7 mouse cellular contexts compared by ENCODE assay signal in genomic region chr9:108491286-108491580, GRCm38 (mm10). TPM values are rescaled to one million over a fixed set of nuclear protein-coding genes. Genes with fewer than 3 reads are reported as not detected.
DNase-seq lines count a peak whose midpoint lies in the region; ATAC-seq and TF ChIP-seq lines count a peak whose summit lies in the region.

No protein-coding gene starts in this region.

- no peak for DNase-seq in lung, adult 18-20 months
- no peak for DNase-seq in limb, embryonic 14.5 days (ENCODE audit: low spot score)
- no peak for DNase-seq in urinary bladder, postnatal 36 days (ENCODE audit: low spot score in 2 of 2)
- no peak for DNase-seq in layer of hippocampus, adult 9-10 months (ENCODE audit: low spot score)

- H3K9me3 ChIP-seq in lung, embryonic 15.5 days: no peaks in the 10 kb centered on the region
- no peaks in the 10 kb centered on the region for H3K9me3 ChIP-seq in limb, embryonic 14.5 days (ENCODE audit: control insufficient read depth, low read length)
- H3K9me3 ChIP-seq in stomach, embryonic 14.5 days (ENCODE audit: control insufficient read depth, low read depth, low read length): no peaks in the 10 kb centered on the region

- peak overlapping the region; percentile 99 for H3K9ac ChIP-seq in lung, embryonic 15.5 days
- H3K9ac ChIP-seq in limb, embryonic 14.5 days (ENCODE audit: low read depth, low read length, severe bottlenecking): peak overlapping the region; percentile 94
- peak overlapping the region; percentile 94 for H3K9ac ChIP-seq in stomach, embryonic 14.5 days (replicated peaks; ENCODE audit: low read depth, low read length)

- 6% methylated on average over 12 of the region's 12 CpGs for WGBS in lung, embryonic 15.5 days
- 6% methylated on average over 12 of the region's 12 CpGs for WGBS in limb, embryonic 14.5 days
- WGBS in stomach, embryonic 14.5 days: 6% methylated on average over 12 of the region's 12 CpGs

- TF ChIP-seq POLR2A in limb, embryonic 14.5 days (IDR thresholded peaks at IDR 0.05; ENCODE audit: borderline replicate concordance, extremely low read depth, insufficient read depth, insufficient read length): no peak

- H3K4me3 ChIP-seq in lung, embryonic 15.5 days: peak overlapping the region; percentile 99
- peak overlapping the region; percentile 97 for H3K4me3 ChIP-seq in limb, embryonic 14.5 days (replicated peaks; ENCODE audit: low read length)
- H3K4me3 ChIP-seq in stomach, embryonic 14.5 days (ENCODE audit: low read depth, low read length): peak overlapping the region; percentile 95

- H3K4me1 ChIP-seq in lung, embryonic 15.5 days: peaks cover 22% of the 10 kb centered on the region
- peaks cover 12% of the 10 kb centered on the region for H3K4me1 ChIP-seq in limb, embryonic 14.5 days (ENCODE audit: control insufficient read depth, insufficient read depth, low read length)
- peaks cover 13% of the 10 kb centered on the region; the same call in 1 of the 2 replicates for H3K4me1 ChIP-seq in stomach, embryonic 14.5 days (ENCODE audit: control insufficient read depth, insufficient read depth, low read length)

- peak overlapping the region; percentile 98 for H3K27ac ChIP-seq in lung, embryonic 15.5 days
- H3K27ac ChIP-seq in limb, embryonic 14.5 days (replicated peaks; ENCODE audit: low read depth, low read length): peak overlapping the region; percentile 95
- peak overlapping the region; percentile 96 for H3K27ac ChIP-seq in stomach, embryonic 14.5 days (ENCODE audit: low read length)

- no peaks in the 10 kb centered on the region for H3K27me3 ChIP-seq in lung, embryonic 15.5 days
- H3K27me3 ChIP-seq in limb, embryonic 14.5 days (ENCODE audit: control insufficient read depth, insufficient read depth, low read length): no peaks in the 10 kb centered on the region
- no peaks in the 10 kb centered on the region for H3K27me3 ChIP-seq in stomach, embryonic 14.5 days (ENCODE audit: control insufficient read depth, insufficient read depth, low read length)

- H3K36me3 ChIP-seq in lung, embryonic 15.5 days: peaks cover 75% of the 10 kb centered on the region
- peaks cover 83% of the 10 kb centered on the region for H3K36me3 ChIP-seq in limb, embryonic 14.5 days (ENCODE audit: control insufficient read depth, insufficient read depth, low read length)
- peaks cover 76% of the 10 kb centered on the region for H3K36me3 ChIP-seq in stomach, embryonic 14.5 days (ENCODE audit: control insufficient read depth, insufficient read depth, low read length)

- no peak for ATAC-seq in lung, embryonic 15.5 days (ENCODE audit: borderline replicate concordance, extremely low read depth, low FRiP score, low TSS enrichment)
- peak; percentile 9; the same call in 1 of the 2 replicates for ATAC-seq in erythroid progenitor cell, adult 5-6 weeks (replicated peaks; ENCODE audit: low FRiP score, poor library complexity, severe bottlenecking)
- ATAC-seq in limb, embryonic 14.5 days (ENCODE audit: low FRiP score, low read depth): no peak
- ATAC-seq in stomach, embryonic 14.5 days (ENCODE audit: insufficient number of reproducible peaks, insufficient read depth, low FRiP score, low read depth): no peak

- H3K4me2 ChIP-seq in lung, embryonic 15.5 days: peak overlapping the region; percentile 80
- peak overlapping the region; percentile 88 for H3K4me2 ChIP-seq in limb, embryonic 14.5 days (replicated peaks; ENCODE audit: low read depth, low read length, severe bottlenecking)
- peak overlapping the region; percentile 73 for H3K4me2 ChIP-seq in stomach, embryonic 14.5 days (replicated peaks; ENCODE audit: low read depth, low read length)

RNA-seq across cellular contexts. Expression of gene Usp19, which starts 0.8 kb away (rescaled TPM):
- 61.9 and 68.5 TPM in 2 replicates for polyA plus RNA-seq in lung, embryonic 15.5 days (2015; fragmentation: Nextera tagmentation; extraction: Ambion mirVana)
- total RNA-seq in erythroid progenitor cell, adult 5-6 weeks (2015; ENCODE audit: low replicate concordance): 52.6 and 63.7 TPM in 2 replicates
- total RNA-seq in erythroid progenitor cell, adult 5-6 weeks (2017; ENCODE audit: low replicate concordance): 54.7 and 58.7 TPM in 2 replicates
- polyA plus RNA-seq in limb, embryonic 14.5 days (2012; rRNA removed): 160 and 219 TPM in 2 replicates
- polyA plus RNA-seq in limb, embryonic 14.5 days (2014; fragmentation: Nextera tagmentation; extraction: Ambion mirVana): 59.3 and 66.4 TPM in 2 replicates
- 49.5 and 54.4 TPM in 2 replicates for polyA plus RNA-seq in stomach, embryonic 14.5 days (2014; fragmentation: Nextera tagmentation; extraction: Ambion mirVana)

RNA-seq across cellular contexts. Expression of gene Lamb2, which starts 11.7 kb away (rescaled TPM):
- 66.9 and 74.4 TPM in 2 replicates for polyA plus RNA-seq in lung, embryonic 15.5 days (2015; fragmentation: Nextera tagmentation; extraction: Ambion mirVana)
- total RNA-seq in erythroid progenitor cell, adult 5-6 weeks (2015; ENCODE audit: low replicate concordance): not detected in 2 replicates
- total RNA-seq in erythroid progenitor cell, adult 5-6 weeks (2017; ENCODE audit: low replicate concordance): not detected in 2 replicates
- 214 and 236 TPM in 2 replicates for polyA plus RNA-seq in limb, embryonic 14.5 days (2012; rRNA removed)
- 59.0 and 69.4 TPM in 2 replicates for polyA plus RNA-seq in limb, embryonic 14.5 days (2014; fragmentation: Nextera tagmentation; extraction: Ambion mirVana)
- polyA plus RNA-seq in stomach, embryonic 14.5 days (2014; fragmentation: Nextera tagmentation; extraction: Ambion mirVana): 38.7 and 43.7 TPM in 2 replicates

RNA-seq across cellular contexts. Expression of gene Qars, which starts 16.3 kb away (rescaled TPM):
- polyA plus RNA-seq in lung, embryonic 15.5 days (2015; fragmentation: Nextera tagmentation; extraction: Ambion mirVana): 89.4 and 108 TPM in 2 replicates
- total RNA-seq in erythroid progenitor cell, adult 5-6 weeks (2015; ENCODE audit: low replicate concordance): 67.5 and 85.1 TPM in 2 replicates
- 78.3 and 79.2 TPM in 2 replicates for total RNA-seq in erythroid progenitor cell, adult 5-6 weeks (2017; ENCODE audit: low replicate concordance)
- 238 and 323 TPM in 2 replicates for polyA plus RNA-seq in limb, embryonic 14.5 days (2012; rRNA removed)
- polyA plus RNA-seq in limb, embryonic 14.5 days (2014; fragmentation: Nextera tagmentation; extraction: Ambion mirVana): 108 and 117 TPM in 2 replicates
- polyA plus RNA-seq in stomach, embryonic 14.5 days (2014; fragmentation: Nextera tagmentation; extraction: Ambion mirVana): 113 and 114 TPM in 2 replicates

RNA-seq across cellular contexts. Expression of gene Qrich1, which starts 25.4 kb away (rescaled TPM):
- 115 and 120 TPM in 2 replicates for polyA plus RNA-seq in lung, embryonic 15.5 days (2015; fragmentation: Nextera tagmentation; extraction: Ambion mirVana)
- 92.6 and 141 TPM in 2 replicates for total RNA-seq in erythroid progenitor cell, adult 5-6 weeks (2015; ENCODE audit: low replicate concordance)
- total RNA-seq in erythroid progenitor cell, adult 5-6 weeks (2017; ENCODE audit: low replicate concordance): 117 and 139 TPM in 2 replicates
- 126 and 157 TPM in 2 replicates for polyA plus RNA-seq in limb, embryonic 14.5 days (2012; rRNA removed)
- 120 and 132 TPM in 2 replicates for polyA plus RNA-seq in limb, embryonic 14.5 days (2014; fragmentation: Nextera tagmentation; extraction: Ambion mirVana)
- 120 and 121 TPM in 2 replicates for polyA plus RNA-seq in stomach, embryonic 14.5 days (2014; fragmentation: Nextera tagmentation; extraction: Ambion mirVana)

RNA-seq across cellular contexts. Expression of gene Klhdc8b, which starts 29.9 kb away (rescaled TPM):
- 67.2 and 75.3 TPM in 2 replicates for polyA plus RNA-seq in lung, embryonic 15.5 days (2015; fragmentation: Nextera tagmentation; extraction: Ambion mirVana)
- 2.5 and 2.9 TPM in 2 replicates for total RNA-seq in erythroid progenitor cell, adult 5-6 weeks (2015; ENCODE audit: low replicate concordance)
- total RNA-seq in erythroid progenitor cell, adult 5-6 weeks (2017; ENCODE audit: low replicate concordance): 5.4 TPM in 1 of 2 replicates, not detected in the other
- 43.1 and 60.6 TPM in 2 replicates for polyA plus RNA-seq in limb, embryonic 14.5 days (2012; rRNA removed)
- polyA plus RNA-seq in limb, embryonic 14.5 days (2014; fragmentation: Nextera tagmentation; extraction: Ambion mirVana): 27.7 and 32.2 TPM in 2 replicates
- polyA plus RNA-seq in stomach, embryonic 14.5 days (2014; fragmentation: Nextera tagmentation; extraction: Ambion mirVana): 64.0 and 64.9 TPM in 2 replicates
